Mouse (Mus musculus) hematopoietic stem cell, adult 5-6 weeks (primary cell): ENCODE measurements around the gene 2310034G01Rik. TPM values are rescaled to one million over a fixed set of nuclear protein-coding genes. Genes with fewer than 3 reads are reported as not detected.

Source experiments
- ATAC-seq, 2 experiments: fragments of 125-278 bp in 1 of 2; replicated peaks in 1 of 2; 2 replicates each; pipeline ENCODE4 v1.8.0; 2016 to 2017; ENCODE audit warnings: inconsistent platforms in 2 of 2, mild to moderate bottlenecking in 2 of 2, moderate number of reproducible peaks in 2 of 2, low read depth in 1 of 2, moderate TSS enrichment in 1 of 2; ENCODE audit not compliant: low FRiP score in 2 of 2, poor library complexity in 2 of 2, severe bottlenecking in 2 of 2, insufficient read depth in 1 of 2, low TSS enrichment in 1 of 2
- total RNA-seq: library from RNA; stranded (forward); fragments of 172-1452, 232-1000 nt; gene quantifications from 2 replicates; pipeline ENCODE4 v1.2.3, GENCODE M21; 2017

Gene 2310034G01Rik
- total RNA-seq, 1 experiment from 2014 or later: 1.3 TPM

GRCm38 (mm10) chr19:46333906-46334305, 16.2 kb downstream of the 2310034G01Rik start:
- no peak for ATAC-seq

DNA sequence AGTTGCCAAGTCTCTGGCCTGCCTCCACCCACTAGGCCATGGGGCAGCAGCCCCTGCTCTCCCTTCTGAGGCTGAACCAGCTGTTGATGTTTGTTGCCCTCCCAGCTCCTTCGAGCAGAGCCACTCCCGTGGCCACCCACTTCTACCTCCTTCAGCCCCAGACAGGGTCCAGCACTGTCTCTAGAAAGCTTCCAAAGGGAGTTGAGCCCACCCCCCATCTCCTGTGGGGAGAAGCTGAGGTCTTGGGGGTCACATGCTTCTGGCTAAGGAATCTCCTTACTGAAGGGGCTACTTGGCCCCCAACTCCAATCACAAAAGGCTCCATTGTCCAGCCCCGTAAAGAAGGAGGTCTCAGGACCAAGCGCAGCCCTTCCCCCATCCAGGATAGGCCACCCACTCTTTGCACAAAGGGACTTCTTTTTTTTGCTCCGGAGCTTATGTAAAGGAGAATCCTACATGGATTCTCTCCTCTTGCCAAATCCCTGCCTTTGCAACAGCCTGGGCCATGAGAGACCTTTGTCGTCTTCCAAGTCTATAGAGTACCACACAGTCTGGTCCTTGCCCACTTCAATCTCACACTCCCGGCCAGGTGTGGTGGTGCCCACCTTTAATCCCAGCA, 17.3 kb downstream of the 2310034G01Rik start:
- ATAC-seq: no peak

- no peak for ATAC-seq
Observed at GRCm38 (mm10) chr19:46331936-46332335, 18.2 kb downstream of the 2310034G01Rik start.

DNA sequence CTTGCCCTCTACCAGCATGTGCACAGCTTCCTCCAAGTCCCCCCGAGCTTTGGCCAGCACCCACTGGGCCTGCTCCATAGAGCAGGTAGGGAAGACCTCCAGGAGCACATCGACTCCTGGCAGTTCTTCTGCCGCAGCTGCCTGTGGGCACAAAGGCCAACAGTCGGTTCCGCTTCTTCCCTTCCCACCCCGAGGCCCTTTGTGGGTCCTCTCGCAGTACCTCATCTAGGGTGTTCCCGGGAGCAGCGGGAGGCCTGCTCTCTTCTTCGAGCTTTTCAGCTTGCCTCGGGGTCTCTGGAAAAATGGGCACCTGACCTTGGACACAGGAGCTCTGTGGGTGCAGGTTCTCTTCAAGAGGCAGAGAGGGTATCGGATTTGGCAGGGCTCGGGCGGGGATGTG, 18.8 kb downstream of the 2310034G01Rik start:
- no peak for ATAC-seq

GRCm38 (mm10) chr19:46330696-46331095, 19.4 kb downstream of the 2310034G01Rik start:
- ATAC-seq: no peak

GRCm38 (mm10) chr19:46329951-46330350, 20.2 kb downstream of the 2310034G01Rik start:
- ATAC-seq: peak; percentile 57 to 70

DNA sequence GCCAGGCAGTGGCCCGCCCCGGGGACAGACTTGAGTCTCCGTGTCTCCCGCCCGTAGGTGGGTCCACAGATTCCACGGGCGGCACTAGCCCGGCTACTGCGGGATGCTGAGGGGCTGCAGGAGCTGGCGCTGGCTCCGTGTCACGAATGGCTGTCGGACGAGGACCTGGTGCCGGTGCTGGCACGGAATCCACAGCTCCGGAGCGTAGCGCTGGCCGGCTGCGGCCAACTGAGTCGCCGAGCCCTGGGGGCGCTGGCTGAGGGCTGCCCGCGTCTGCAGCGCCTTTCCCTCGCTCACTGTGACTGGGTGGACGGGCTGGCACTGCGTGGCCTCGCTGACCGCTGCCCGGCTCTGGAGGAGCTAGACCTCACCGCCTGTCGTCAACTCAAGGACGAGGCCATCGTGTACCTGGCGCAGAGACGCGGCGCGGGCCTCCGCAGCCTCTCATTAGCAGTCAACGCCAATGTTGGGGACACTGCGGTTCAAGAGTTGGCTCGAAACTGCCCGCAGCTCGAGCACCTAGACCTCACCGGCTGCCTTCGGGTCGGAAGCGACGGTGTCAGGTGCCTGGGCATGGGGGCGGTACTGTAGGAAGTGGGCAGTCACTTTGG, 21.0 kb downstream of the 2310034G01Rik start:
- ATAC-seq: no peak

GRCm38 (mm10) chr19:46328081-46329030, 21.7 kb downstream of the 2310034G01Rik start, which contains the start of gene Fbxl15:
TSS of gene Fbxl15 (plus strand) at chr19:46328184.
- peak; percentile 76 to 79 for ATAC-seq

DNA sequence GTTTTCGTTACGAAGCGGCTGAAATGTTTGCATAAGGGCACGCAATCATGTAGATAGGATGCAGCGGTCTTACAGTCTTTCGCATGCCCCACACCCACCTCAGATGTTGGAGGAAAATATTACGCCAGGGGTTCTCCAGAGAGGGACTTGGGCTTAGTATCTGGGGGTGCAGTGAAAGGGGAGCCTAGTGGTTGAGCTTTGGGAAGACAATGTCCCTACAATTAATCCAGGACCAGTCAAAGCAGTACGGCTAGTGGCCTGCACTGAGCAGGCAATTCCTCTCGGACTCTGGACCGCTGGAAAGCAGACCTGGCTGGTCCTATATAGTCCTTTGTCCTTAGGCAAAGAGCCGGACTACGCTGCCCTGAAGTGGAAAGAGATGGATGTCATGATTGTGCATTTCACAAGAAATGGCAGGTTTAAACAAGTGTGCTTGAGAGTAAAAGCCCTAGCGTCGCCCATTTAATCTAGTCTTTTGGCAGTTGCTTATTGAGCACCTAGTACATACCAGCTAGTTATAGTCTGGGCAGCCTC, 22.5 kb downstream of the 2310034G01Rik start:
- no peak for ATAC-seq

GRCm38 (mm10) chr19:46326756-46327305, 23.3 kb downstream of the 2310034G01Rik start, which contains the start of gene Psd:
TSS of gene Psd (minus strand) at chr19:46327156.
- ATAC-seq: no peak

DNA sequence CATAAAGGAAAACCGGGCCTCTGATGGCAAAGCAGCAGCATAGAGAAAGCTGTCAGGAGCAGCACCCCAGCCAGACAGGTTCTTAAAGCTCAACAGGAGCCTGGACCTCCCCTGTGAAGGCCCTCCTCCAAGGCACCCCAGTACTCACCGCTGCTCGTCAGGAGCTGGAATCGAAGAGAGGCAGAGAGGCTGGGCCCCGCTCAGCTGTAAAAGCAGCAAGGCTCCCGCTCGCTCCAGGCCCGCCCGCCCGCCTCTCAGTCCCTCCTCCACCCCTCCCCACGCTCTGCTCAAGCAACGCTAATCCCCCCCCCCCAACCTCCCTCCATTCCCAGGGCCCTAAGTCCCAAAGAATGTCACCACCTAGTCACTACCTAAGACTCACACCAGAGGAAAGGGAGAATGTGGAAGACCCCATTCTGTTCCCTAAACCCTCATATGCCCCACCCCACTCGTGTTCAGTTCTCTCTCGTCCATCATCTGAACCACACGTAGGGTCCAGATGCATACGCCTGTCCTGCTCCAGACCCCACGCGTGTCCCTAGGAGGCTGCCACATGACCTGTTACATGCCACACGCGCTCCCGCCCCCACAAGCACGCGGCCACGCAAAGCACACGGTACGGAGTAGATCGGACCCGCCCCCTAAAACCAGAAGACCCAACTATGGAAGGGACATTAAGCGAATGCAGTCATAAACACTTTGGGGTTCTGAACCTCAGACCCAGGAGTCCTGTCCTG, 23.9 kb downstream of the 2310034G01Rik start:
- no peak for ATAC-seq

- ATAC-seq: no peak
Observed at GRCm38 (mm10) chr19:46324918-46325317, 25.2 kb downstream of the 2310034G01Rik start.

DNA sequence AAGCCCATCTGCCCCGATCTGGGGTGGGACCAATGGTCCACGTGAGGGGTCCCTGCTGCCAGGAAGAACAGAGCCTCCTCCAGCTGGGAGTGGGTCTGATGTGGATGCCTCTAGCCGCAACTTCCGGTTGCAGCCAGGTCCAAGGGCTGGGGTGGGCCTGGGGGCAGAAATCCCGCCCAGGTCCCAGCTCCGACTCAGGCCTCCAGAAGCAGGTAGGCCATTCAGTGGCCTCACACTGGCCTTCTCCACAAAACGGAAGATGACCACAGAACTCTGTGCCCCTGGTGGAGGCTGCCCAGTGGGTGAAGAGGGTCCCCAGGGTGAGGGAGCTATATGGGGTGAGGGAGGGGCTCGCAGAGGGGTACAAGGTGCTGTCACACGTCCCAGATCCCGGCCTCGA, 25.7 kb downstream of the 2310034G01Rik start:
- ATAC-seq: no peak

DNA sequence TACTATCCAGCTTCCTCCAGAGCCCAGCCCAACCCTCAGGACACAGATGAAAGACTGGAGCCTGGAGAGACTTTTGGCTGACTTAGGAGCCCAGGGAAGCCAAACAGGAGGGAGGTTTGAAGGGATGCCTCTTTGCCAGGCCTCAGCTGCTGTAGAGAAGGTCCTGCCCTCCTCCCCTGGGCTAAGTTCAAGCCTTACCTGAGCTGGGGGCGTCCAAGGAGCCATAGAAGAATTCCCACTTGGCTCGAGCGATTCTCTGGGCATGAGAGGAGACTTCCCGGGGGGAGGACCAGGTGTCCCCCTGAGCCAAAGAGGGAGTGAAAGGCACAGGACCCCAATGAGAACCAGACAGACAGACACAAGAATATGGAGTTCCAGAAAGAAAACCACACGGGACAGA, 26.4 kb downstream of the 2310034G01Rik start:
- no peak for ATAC-seq

DNA sequence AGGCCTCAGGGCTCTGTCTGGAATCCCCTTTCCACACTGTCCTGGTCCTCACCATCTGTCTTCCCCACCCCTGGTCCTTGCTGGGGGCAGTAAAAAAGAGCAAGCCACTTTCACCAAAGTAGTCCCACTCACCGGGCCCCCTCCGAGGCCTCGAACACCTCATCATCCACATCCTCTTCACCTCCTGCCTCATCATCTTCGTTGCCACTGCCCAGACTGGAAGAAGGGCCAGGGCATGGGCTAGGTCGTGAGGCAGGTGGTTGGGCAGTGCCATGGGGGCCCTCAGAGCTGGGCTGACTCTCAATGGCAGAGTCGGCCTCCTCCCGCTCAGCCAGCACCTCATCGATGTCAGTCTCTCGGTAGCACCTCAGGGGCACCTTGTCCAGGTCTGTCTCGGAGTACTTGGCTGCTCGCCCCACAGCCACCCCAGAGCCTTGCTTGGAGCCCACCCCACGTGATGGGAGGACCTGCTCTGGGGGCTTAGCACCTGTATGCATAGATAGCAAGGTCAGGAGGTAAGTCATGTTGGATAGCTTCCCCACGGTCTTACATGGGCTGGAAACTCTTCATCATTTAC, 27.0 kb downstream of the 2310034G01Rik start:
- no peak for ATAC-seq

DNA sequence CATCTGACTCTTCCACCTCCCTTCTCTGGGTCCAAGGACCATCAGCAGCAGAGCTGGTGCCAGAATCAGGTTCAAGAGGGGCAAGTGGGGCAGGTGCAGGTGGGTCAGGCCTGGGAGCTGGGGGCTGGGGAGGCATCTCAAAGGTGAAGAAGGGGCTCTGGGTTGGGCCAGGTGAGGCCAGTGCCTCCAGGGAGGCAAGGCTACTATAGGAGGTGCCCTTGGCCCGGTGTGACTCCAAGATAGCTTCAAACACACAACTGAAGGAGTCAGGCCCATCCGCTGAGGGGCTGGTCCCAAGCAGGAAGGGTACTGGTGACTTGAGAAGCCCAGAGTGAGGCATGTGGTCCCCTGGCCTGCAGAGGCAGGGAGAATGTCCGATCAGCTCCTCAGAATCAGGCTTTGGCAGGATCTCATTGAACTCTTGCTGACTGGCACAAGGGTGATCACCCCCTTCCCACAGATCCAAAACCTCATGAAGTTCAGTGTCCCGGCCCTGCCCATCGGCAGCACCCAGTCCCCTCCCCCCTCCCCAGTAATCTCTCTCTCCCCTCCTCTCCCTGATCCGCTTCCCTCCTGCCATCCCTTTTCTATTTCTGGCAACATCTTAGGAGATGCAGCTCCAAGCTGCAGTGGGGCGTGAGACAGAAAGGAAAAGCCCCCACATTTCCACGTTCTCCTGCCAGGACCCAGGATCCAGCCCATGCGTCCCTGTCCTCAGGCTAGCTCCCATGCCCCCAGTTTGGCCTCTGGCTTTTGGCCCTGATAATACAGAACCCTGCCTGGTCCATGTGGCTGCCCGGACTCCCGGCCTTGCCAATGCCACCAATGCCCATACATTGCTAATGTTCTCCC, 27.7 kb downstream of the 2310034G01Rik start:
- ATAC-seq: no peak
